Mouse (Mus musculus) neural tube, embryonic 14.5 days (tissue): ENCODE data around the gene Tktl1. TPM values are rescaled to one million over a fixed set of nuclear protein-coding genes. Genes with fewer than 3 reads are reported as not detected.

ENCODE experiments used
- ATAC-seq: fragments of 200-750 bp; cut with Nextera tagmentation; 2 replicates; pipeline ENCODE4 v1.8.0; 2017; ENCODE audit warnings: low read depth, mild to moderate bottlenecking, moderate TSS enrichment, moderate library complexity
- H3K27ac ChIP-seq: fragments of 300-500 bp; sonication (generic); 2 replicates; pipeline ENCODE4 v1.5.1; 2014; ENCODE audit warnings: low read depth, mild to moderate bottlenecking, control low read depth, low read length, moderate library complexity, mixed read lengths
- H3K27me3 ChIP-seq: fragments of 300-500 bp; sonication (generic); 2 replicates; pipeline ENCODE4 v1.6.1; 2014; ENCODE audit warnings: low read length; ENCODE audit not compliant: control insufficient read depth, insufficient read depth
- H3K36me3 ChIP-seq: fragments of 300-500 bp; sonication (generic); 2 replicates; pipeline ENCODE4 v1.6.1; 2014; ENCODE audit warnings: low read length, mixed read lengths; ENCODE audit not compliant: control insufficient read depth, insufficient read depth
- H3K4me1 ChIP-seq: fragments of 300-500 bp; sonication (generic); 2 replicates; pipeline ENCODE4 v1.6.1; 2014; ENCODE audit warnings: low read length; ENCODE audit not compliant: control insufficient read depth, insufficient read depth
- H3K4me2 ChIP-seq: fragments of 300-500 bp; sonication (generic); 2 replicates; pipeline ENCODE4 v1.6.1; 2014; ENCODE audit warnings: mild to moderate bottlenecking, low read depth, low read length, control low read depth
- H3K4me3 ChIP-seq: fragments of 300-500 bp; sonication (generic); 2 replicates; pipeline ENCODE4 v1.5.1; 2014; ENCODE audit warnings: low read depth, low read length, control low read depth, mixed read lengths
- H3K9ac ChIP-seq: fragments of 300-500 bp; sonication (generic); replicated peaks from 2 replicates; pipeline ENCODE4 v1.6.1; 2014; ENCODE audit warnings: low read depth, mild to moderate bottlenecking, control low read depth, low read length, mixed read lengths
- H3K9me3 ChIP-seq: fragments of 300-500 bp; sonication (generic); 2 replicates; pipeline ENCODE4 v1.6.1; 2016; ENCODE audit warnings: low read length; ENCODE audit not compliant: control insufficient read depth
- WGBS: fragments of 180-500 bp; shearing (Covaris S2); extraction: QIAGEN DNeasy Blood & Tissue Kit; methylation state at CpG from one replicate; pipeline ENCODE4 v1.1.7; 2014; 5-methylcytosine and 5-hydroxymethylcytosine counted together
- polyA plus RNA-seq: library from polyadenylated mRNA; unstranded; fragments of >200 nt; fragmentation: Nextera tagmentation; extraction: Ambion mirVana; gene quantifications from 2 replicates; pipeline ENCODE4 v1.2.1, GENCODE M21; 2014

Gene Tktl1
- polyA plus RNA-seq, 1 experiment from 2014 or later: 0.16 TPM

DNA sequence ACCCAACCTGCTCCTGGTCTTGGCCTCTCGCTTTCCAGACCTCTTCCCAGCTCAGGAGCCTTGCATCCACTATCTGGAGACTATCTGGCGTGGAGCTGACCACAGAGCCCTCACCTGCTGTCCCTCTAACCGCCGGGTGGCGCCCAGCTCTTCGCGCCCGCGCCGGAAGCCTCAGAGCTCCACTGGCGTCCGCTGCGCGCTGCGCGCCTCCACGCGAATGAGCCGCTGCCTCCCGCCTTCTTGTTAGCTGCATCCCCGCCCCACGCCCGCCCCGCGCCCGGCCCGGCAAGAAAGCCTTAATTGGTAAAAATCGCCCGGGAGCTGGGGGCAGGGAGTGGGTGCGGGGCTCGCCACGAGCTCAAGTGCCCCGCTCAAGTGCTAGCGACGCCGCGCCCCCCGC lies 72.6 kb downstream of the Tktl1 start, which contains the start of gene Flna:
Gene Flna, minus strand, starts transcription at position 206 of the 400 bp plus-strand sequence.
- no peak for ATAC-seq
- no peak within 1 kb of the TSS for H3K27ac ChIP-seq

DNA sequence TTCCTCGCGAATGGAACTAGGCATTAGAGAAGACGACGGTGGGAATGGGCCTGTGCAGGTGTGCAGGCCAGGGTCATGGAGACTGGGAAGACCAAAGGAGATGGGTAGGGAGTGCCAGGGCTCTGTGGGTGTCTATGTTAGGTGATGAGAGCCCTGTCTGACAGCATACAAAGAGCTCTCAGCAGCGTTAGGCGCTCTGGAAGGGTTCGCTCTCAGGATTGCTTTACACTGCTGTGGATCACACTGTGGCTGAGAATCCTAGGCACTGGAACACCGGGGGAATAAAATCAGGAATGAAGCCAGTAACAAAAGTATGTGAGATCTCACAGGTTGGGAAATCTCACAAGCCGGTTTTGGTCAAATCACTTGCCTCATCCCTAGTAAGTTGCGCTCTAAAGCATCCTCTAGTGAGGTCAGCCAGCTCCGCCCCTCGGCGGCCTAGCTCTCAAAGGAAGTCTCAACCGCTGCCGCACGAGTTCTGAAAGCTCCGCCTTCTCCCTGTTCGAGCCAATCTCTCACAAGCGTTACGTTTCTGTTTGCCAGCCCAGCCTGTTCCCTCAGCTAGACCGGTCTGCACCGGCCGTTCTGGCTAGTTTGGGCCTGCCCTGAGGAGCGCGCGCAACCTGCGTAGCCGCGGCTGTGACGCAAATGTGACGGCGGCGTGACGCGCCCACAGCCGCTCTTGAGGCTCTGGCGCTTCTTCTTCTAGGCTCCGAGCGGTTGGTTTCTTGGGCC lies 77.3 kb downstream of the Tktl1 start, which contains the start of gene Emd:
Gene Emd, plus strand, starts transcription at position 535 of the 735 bp plus-strand sequence.
- H3K27ac ChIP-seq: peak within 1 kb of the TSS; percentile 82
- peaks cover 2% of the 10 kb centered on the region for H3K36me3 ChIP-seq
- ATAC-seq: peak; percentile 98
- H3K4me1 ChIP-seq: 0 out of 2 replicates have a peak, but pooled peaks cover 3% of the 10 kb centered on the region
- H3K4me2 ChIP-seq: peak within 1 kb of the TSS; percentile 53
- 27% methylated on average over 39 of the region's 39 CpGs for WGBS
- H3K27me3 ChIP-seq: no peaks in the 10 kb centered on the region
- peak within 1 kb of the TSS; percentile 60 for H3K9ac ChIP-seq
- no peaks in the 10 kb centered on the region for H3K9me3 ChIP-seq
- H3K4me3 ChIP-seq: peak within 1 kb of the TSS; percentile 46

More for the DNA sequence above, 72.6 kb downstream of the Tktl1 start, which contains the start of gene Flna:
- Histone ChIP-seq H3K4me1 (no peaks in the 10 kb centered on the region), H3K9me3 (no peaks in the 10 kb centered on the region), H3K36me3 (no peaks in the 10 kb centered on the region), H3K4me2 (peak within 1 kb of the TSS; percentile 50), H3K27me3 (no peaks in the 10 kb centered on the region), H3K4me3 (peak within 1 kb of the TSS; percentile 39), H3K9ac (peak within 1 kb of the TSS; percentile 41; the same call in 1 of the 2 replicates)
- WGBS: 11% methylated on average over 38 of the region's 38 CpGs

DNA sequence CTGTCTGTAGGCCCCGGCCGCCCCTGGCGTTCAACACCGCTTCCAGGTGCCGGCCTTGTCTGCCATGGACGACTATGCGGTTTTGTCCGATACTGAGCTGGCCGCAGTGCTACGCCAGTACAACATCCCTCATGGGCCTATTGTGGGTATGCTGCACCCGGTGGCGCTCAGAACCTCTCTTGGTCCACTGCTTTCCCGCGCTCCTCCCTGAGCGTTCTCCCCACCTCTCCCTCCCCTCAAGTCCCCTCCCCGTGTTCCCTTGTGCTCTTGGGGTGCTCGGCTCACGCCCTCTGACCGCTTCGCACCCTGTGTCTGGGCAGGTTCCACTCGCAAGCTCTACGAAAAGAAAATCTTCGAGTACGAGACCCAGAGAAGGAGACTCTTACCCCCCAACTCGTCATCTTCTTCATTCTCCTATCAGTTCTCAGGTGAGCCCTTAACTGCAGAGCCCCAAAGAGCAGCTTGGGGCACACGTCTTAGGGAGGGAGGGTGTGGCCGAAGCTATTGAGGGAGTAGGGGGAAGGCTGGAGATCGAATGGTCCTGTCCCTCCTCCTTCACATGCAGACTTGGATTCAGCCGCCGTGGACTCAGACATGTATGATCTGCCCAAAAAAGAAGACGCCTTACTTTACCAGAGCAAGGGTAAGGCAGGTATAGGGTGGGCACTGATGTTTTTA lies 78.0 kb downstream of the Tktl1 start:
- 18% methylated on average over 28 of the region's 31 CpGs for WGBS
- peaks cover 2% of the 10 kb centered on the region for H3K36me3 ChIP-seq
- no peaks in the 10 kb centered on the region for H3K27me3 ChIP-seq
- peak overlapping the region; percentile 46 for H3K4me3 ChIP-seq
- H3K27ac ChIP-seq: peak overlapping the region; percentile 82
- peak overlapping the region; percentile 60 for H3K9ac ChIP-seq
- H3K4me1 ChIP-seq: 0 out of 2 replicates have a peak, but pooled peaks cover 3% of the 10 kb centered on the region
- ATAC-seq: peak; percentile 75; the same call in 1 of the 2 replicates
- no peaks in the 10 kb centered on the region for H3K9me3 ChIP-seq
- peak overlapping the region; percentile 53 for H3K4me2 ChIP-seq

DNA sequence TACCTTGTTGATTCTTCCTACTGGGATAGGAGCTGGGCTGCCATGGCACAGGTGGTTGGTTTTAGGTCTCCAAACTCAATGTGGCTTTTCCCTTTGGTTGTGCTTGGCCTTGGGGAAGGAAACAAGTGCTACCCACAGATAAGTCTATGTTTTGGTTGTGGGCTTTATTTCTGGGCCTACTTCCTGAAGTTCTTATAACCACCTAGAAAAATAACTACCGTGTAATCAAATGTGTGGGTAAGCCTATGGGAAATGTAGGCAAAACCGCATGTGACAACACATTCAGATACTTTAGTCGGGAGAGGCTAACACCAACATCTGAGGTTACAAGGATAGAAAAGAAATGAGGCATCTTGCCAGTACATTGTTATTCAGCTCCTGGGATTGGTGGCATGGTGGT lies 80.7 kb downstream of the Tktl1 start:
- H3K36me3 ChIP-seq: peaks cover 2% of the 10 kb centered on the region
- no peak for ATAC-seq
- no peak overlapping the region for H3K4me3 ChIP-seq
- no peaks in the 10 kb centered on the region for H3K9me3 ChIP-seq
- H3K27me3 ChIP-seq: no peaks in the 10 kb centered on the region
- no peak overlapping the region for H3K27ac ChIP-seq
- H3K4me2 ChIP-seq: no peak overlapping the region
- no peak overlapping the region for H3K9ac ChIP-seq
- 91% methylated on average over 3 of the region's 3 CpGs for WGBS
- H3K4me1 ChIP-seq: 0 out of 2 replicates have a peak, but pooled peaks cover 3% of the 10 kb centered on the region

Other genes starting within 250 kb of the Tktl1 start
- gene Renbp, start 246.4 kb upstream of the Tktl1 start, polyA plus RNA-seq: 6.5 and 7.9 TPM in 2 replicates
- gene Hcfc1, start 210.9 kb upstream of the Tktl1 start, polyA plus RNA-seq: 59.6 and 63.5 TPM in 2 replicates
- gene Irak1, start 153.3 kb upstream of the Tktl1 start, polyA plus RNA-seq: 31.3 and 39.7 TPM in 2 replicates
- gene Opn1mw, start 49.8 kb upstream of the Tktl1 start, polyA plus RNA-seq: not detected in 2 replicates
- gene Mecp2, start 41.9 kb upstream of the Tktl1 start, polyA plus RNA-seq: 16.3 and 16.4 TPM in 2 replicates
- not detected in 2 replicates for gene Tex28, start 9.4 kb upstream of the Tktl1 start, polyA plus RNA-seq
- gene Flna, start 72.6 kb downstream of the Tktl1 start, polyA plus RNA-seq: 63.0 and 121 TPM in 2 replicates
- gene Emd, start 77.4 kb downstream of the Tktl1 start, polyA plus RNA-seq: 12.6 and 17.0 TPM in 2 replicates
- 476 and 568 TPM in 2 replicates for gene Rpl10, start 93.6 kb downstream of the Tktl1 start, polyA plus RNA-seq
- gene Taz, start 104.7 kb downstream of the Tktl1 start, polyA plus RNA-seq: 62.0 and 65.8 TPM in 2 replicates
- gene Dnase1l1, start 105.1 kb downstream of the Tktl1 start, polyA plus RNA-seq: 3.7 and 4.1 TPM in 2 replicates
- gene Atp6ap1, start 119.8 kb downstream of the Tktl1 start, polyA plus RNA-seq: 213 and 279 TPM in 2 replicates
- 761 and 960 TPM in 2 replicates for gene Gdi1, start 127.7 kb downstream of the Tktl1 start, polyA plus RNA-seq
- 50.4 and 52.5 TPM in 2 replicates for gene Fam50a, start 135.8 kb downstream of the Tktl1 start, polyA plus RNA-seq
- 42.5 and 47.1 TPM in 2 replicates for gene Plxna3, start 151.8 kb downstream of the Tktl1 start, polyA plus RNA-seq
- gene Lage3, start 176.4 kb downstream of the Tktl1 start, polyA plus RNA-seq: 71.5 and 73.3 TPM in 2 replicates
- gene Ubl4a, start 196.0 kb downstream of the Tktl1 start, polyA plus RNA-seq: 70.3 and 73.7 TPM in 2 replicates
- 6.9 and 7.8 TPM in 2 replicates for gene Slc10a3, start 196.1 kb downstream of the Tktl1 start, polyA plus RNA-seq
- 36.4 and 37.1 TPM in 2 replicates for gene Fam3a, start 216.0 kb downstream of the Tktl1 start, polyA plus RNA-seq
- gene Ikbkg, start 216.0 kb downstream of the Tktl1 start, polyA plus RNA-seq: 18.3 and 19.2 TPM in 2 replicates